Mouse (Mus musculus): Measurements from ENCODE around the gene Rdh1. TPM values are rescaled to one million over a fixed set of nuclear protein-coding genes. Genes with fewer than 3 reads are reported as not detected.

Rdh1 gene
- polyA plus RNA-seq, 1 experiment from 2014 or later, result not detected

DNA sequence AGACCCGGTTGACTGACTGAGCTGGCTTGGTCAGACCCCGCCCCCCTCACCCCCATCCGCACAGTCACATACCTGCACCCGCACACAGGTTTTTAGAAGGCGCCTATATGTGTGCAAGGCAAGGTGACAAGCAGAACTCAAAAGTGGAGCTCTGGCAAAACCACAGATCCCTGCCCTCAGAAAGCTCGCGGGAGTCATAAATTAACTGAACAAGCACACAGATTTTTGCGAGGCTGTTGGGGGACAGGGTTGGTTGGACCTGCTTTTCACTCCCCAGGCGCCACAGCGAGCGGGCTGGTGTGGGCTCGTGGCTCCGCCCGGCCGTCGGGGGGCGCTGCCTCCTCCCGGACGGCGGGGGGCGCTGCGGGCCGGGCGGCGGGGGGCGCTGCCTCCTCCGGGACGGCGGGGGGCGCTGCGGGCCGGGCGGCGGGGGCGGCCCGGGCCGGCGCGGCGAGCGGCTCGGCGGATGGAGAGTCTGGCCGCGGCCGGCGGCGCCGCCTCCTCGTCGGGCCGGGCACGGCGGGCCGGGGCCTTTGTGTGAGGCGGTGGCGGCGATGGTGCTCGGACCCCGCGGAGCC lies 20.3 kb upstream of the Rdh1 start, which contains the start of gene Zbtb39:
TSS of gene Zbtb39 (plus strand) at position 456 of the 578 bp plus-strand sequence.
- Histone ChIP-seq H3K27ac (replicated peaks; ENCODE audit: low read depth, low read length) (peak within 1 kb of the TSS; percentile 59), H3K4me1 (ENCODE audit: control insufficient read depth, insufficient read depth, low read length) (no peaks in the 10 kb centered on the region), H3K9me3 (replicated peaks; ENCODE audit: control insufficient read depth, low read length) (no peaks in the 10 kb centered on the region), H3K4me3 (ENCODE audit: low read depth, low read length) (peak within 1 kb of the TSS; percentile 99), H3K36me3 (replicated peaks; ENCODE audit: control insufficient read depth, insufficient read depth, low read depth, low read length) (peaks cover 26% of the 10 kb centered on the region), H3K27me3 (ENCODE audit: control insufficient read depth, insufficient read depth, low read length) (no peaks in the 10 kb centered on the region), H3K4me2 (ENCODE audit: low read depth, low read length) (peak within 1 kb of the TSS; percentile 77), H3K9ac (replicated peaks; ENCODE audit: low read length) (peak within 1 kb of the TSS; percentile 98)
- DNase-seq (ENCODE audit: low spot score), result peak; percentile 85
- peak; percentile 70 for ATAC-seq (replicated peaks; ENCODE audit: insufficient number of reproducible peaks, low FRiP score, low TSS enrichment, low read depth)
- 1% methylated on average over 23 of the region's 61 CpGs for WGBS

DNA sequence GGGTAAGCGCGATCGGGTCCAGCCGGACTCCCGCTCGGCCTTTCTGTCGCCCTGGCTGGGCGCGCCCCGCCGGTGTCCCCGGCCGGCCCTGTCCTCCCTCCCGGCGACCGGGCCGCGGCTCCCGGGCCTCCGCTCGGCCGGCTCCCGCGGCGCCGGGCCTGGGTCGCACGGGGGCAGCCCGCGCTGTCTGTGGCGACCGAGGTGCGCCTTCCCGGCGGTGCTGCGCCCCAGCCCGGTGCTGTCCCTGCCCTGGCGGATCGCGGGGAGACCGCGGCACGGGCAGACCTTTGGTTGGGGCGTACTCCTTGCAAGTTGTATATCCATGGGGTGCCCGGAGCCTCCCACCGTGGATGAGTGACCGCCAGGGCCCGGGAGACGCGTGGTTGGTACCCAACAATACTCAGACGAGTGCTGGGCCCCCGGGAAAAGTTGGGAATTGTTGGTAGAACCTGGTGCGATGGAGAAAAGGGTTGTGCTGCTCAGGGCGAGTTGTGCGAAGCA lies 19.8 kb upstream of the Rdh1 start:
- WGBS, result under 1% methylated on average over 29 of the region's 55 CpGs
- peak; percentile 45 for DNase-seq (ENCODE audit: low spot score)
- Histone ChIP-seq H3K4me2 (ENCODE audit: low read depth, low read length) (peak overlapping the region; percentile 77), H3K4me3 (ENCODE audit: low read depth, low read length) (peak overlapping the region; percentile 99), H3K9ac (replicated peaks; ENCODE audit: low read length) (peak overlapping the region; percentile 98), H3K27ac (replicated peaks; ENCODE audit: low read depth, low read length) (peak overlapping the region; percentile 59), H3K4me1 (ENCODE audit: control insufficient read depth, insufficient read depth, low read length) (no peaks in the 10 kb centered on the region), H3K9me3 (replicated peaks; ENCODE audit: control insufficient read depth, low read length) (no peaks in the 10 kb centered on the region), H3K36me3 (replicated peaks; ENCODE audit: control insufficient read depth, insufficient read depth, low read depth, low read length) (peaks cover 32% of the 10 kb centered on the region), H3K27me3 (ENCODE audit: control insufficient read depth, insufficient read depth, low read length) (no peaks in the 10 kb centered on the region)
- ATAC-seq (replicated peaks; ENCODE audit: insufficient number of reproducible peaks, low FRiP score, low TSS enrichment, low read depth), result peak; percentile 60

DNA sequence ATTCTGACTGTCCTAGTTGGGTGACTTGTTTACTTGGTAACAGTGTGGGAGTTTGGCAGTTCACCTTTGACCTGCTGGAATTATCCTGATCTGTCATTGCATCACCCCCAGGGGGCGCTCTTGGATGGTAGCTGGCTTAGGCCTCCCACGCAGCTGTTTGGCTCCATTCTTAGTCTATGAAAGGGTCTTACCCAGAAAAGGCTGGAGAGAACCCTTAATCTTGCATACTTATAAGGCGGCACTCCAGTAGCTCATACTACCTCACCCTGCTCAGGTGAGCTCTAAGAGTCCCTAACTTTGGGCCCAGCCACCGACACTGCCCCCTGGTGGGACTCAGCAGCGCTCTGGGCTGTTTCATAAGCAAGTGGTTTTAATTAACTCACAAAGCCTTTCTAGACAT lies 14.9 kb upstream of the Rdh1 start:
- peaks cover 41% of the 10 kb centered on the region for H3K36me3 ChIP-seq (replicated peaks; ENCODE audit: control insufficient read depth, insufficient read depth, low read depth, low read length)
- no peaks in the 10 kb centered on the region for H3K27me3 ChIP-seq (ENCODE audit: control insufficient read depth, insufficient read depth, low read length)
- H3K4me1 ChIP-seq (ENCODE audit: control insufficient read depth, insufficient read depth, low read length), result no peaks in the 10 kb centered on the region
- H3K27ac ChIP-seq (replicated peaks; ENCODE audit: low read depth, low read length), result no peak overlapping the region
- no peak overlapping the region for H3K4me2 ChIP-seq (ENCODE audit: low read depth, low read length)
- peak; percentile 52 for DNase-seq (ENCODE audit: low spot score)
- 0 out of 2 replicates have a peak, but pooled peaks have one; percentile 17 for ATAC-seq (replicated peaks; ENCODE audit: insufficient number of reproducible peaks, low FRiP score, low TSS enrichment, low read depth)
- no peaks in the 10 kb centered on the region for H3K9me3 ChIP-seq (replicated peaks; ENCODE audit: control insufficient read depth, low read length)
- H3K4me3 ChIP-seq (ENCODE audit: low read depth, low read length), result no peak overlapping the region
- no peak overlapping the region for H3K9ac ChIP-seq (replicated peaks; ENCODE audit: low read length)
- 68% methylated on average over 5 of the region's 5 CpGs for WGBS

DNA sequence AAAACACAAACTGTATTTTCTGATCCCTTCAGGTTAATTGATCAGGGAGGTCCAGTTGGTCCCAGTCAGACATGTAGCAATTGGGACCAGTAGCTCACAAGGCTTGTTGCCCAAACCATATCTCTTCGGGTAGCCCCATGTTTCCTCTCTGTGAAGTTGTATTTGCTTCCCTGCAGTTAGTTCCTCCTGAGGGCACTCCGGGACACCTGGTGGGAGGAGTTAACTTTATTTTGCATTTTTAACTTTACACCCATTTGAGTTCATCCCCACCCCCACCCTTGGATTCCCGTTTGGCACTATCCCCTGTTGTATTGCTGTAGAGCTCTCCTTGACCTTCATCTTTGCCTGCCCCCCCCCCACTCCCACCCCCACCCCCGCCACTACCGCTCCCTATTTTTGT lies 13.6 kb upstream of the Rdh1 start:
- no peaks in the 10 kb centered on the region for H3K27me3 ChIP-seq (ENCODE audit: control insufficient read depth, insufficient read depth, low read length)
- peaks cover 41% of the 10 kb centered on the region for H3K36me3 ChIP-seq (replicated peaks; ENCODE audit: control insufficient read depth, insufficient read depth, low read depth, low read length)
- H3K9ac ChIP-seq (replicated peaks; ENCODE audit: low read length), result no peak overlapping the region
- no peak overlapping the region for H3K4me2 ChIP-seq (ENCODE audit: low read depth, low read length)
- H3K9me3 ChIP-seq (replicated peaks; ENCODE audit: control insufficient read depth, low read length), result no peaks in the 10 kb centered on the region
- no peak overlapping the region for H3K4me3 ChIP-seq (ENCODE audit: low read depth, low read length)
- H3K27ac ChIP-seq (replicated peaks; ENCODE audit: low read depth, low read length), result no peak overlapping the region
- ATAC-seq (replicated peaks; ENCODE audit: insufficient number of reproducible peaks, low FRiP score, low TSS enrichment, low read depth) (no peak), DNase-seq (ENCODE audit: low spot score) (no peak)
- H3K4me1 ChIP-seq (ENCODE audit: control insufficient read depth, insufficient read depth, low read length), result no peaks in the 10 kb centered on the region
- 82% methylated on average over 5 of the region's 5 CpGs for WGBS

DNA sequence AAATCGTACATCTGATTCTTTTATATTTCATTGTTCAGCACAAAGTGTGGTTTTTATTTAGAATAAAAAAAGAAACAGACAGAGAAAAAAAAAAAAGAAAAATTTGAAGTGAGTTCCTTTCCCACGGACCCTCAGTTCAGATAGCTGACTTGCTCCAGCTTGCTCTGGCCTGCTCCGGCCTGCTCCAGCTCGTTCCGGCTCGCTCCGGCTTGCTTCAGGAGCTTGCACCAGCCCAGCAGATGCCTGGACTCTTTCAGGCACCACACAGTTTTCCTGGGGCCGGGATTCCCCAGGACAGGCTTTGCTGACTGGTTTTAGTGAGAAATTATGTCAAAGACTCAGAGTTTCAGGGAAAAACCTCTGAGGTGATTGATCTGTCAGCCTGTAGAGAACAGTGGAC lies 12.3 kb upstream of the Rdh1 start:
- WGBS, result 93% methylated on average over 8 of the region's 8 CpGs
- no peak overlapping the region for H3K4me3 ChIP-seq (ENCODE audit: low read depth, low read length)
- H3K27ac ChIP-seq (replicated peaks; ENCODE audit: low read depth, low read length), result no peak overlapping the region
- H3K4me1 ChIP-seq (ENCODE audit: control insufficient read depth, insufficient read depth, low read length), result no peaks in the 10 kb centered on the region
- H3K9ac ChIP-seq (replicated peaks; ENCODE audit: low read length), result no peak overlapping the region
- ATAC-seq (replicated peaks; ENCODE audit: insufficient number of reproducible peaks, low FRiP score, low TSS enrichment, low read depth), result no peak
- no peak overlapping the region for H3K4me2 ChIP-seq (ENCODE audit: low read depth, low read length)
- no peak for DNase-seq (ENCODE audit: low spot score)
- H3K36me3 ChIP-seq (replicated peaks; ENCODE audit: control insufficient read depth, insufficient read depth, low read depth, low read length), result peaks cover 32% of the 10 kb centered on the region
- H3K27me3 ChIP-seq (ENCODE audit: control insufficient read depth, insufficient read depth, low read length), result no peaks in the 10 kb centered on the region
- H3K9me3 ChIP-seq (replicated peaks; ENCODE audit: control insufficient read depth, low read length), result no peaks in the 10 kb centered on the region

DNA sequence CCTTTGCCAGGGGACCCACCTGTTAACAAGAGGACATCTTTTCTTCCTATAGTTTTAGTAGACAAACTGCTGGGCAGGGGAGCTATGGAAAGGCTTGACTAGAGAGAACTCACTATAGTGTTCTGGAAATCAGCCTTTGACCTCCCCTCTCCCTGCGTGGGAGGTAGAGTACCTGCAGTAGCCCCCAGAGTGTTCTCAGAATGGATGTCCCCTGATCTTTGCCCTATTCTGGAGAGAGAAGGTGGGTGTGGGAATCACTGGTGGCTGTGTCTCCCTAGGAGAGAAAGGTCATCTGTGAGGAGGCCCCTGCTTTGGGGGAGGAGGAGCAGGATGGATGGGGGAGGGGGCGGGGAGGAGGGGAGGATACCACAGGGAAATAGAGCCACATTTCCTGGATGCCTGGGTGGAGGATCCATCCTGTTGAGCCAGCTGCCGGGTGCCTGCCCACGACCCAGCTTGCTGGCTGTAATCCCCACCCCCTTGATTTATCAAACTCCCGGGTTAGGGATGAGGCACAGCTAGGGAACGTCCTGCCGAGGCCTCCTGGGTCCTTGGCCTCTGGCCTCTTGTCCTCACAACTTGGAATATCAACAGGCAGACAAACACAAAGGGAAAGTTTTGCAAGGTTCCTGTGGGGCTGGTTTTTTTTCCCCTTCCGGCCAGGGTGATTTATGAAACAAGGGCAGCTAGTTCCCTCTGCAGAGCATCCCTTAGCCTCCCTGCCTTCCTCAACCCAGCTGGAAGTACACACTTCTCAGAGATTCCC lies 10.5 kb upstream of the Rdh1 start:
- Histone ChIP-seq H3K4me3 (ENCODE audit: low read depth, low read length) (no peak overlapping the region), H3K4me2 (ENCODE audit: low read depth, low read length) (no peak overlapping the region), H3K27ac (replicated peaks; ENCODE audit: low read depth, low read length) (no peak overlapping the region), H3K9me3 (replicated peaks; ENCODE audit: control insufficient read depth, low read length) (no peaks in the 10 kb centered on the region), H3K27me3 (ENCODE audit: control insufficient read depth, insufficient read depth, low read length) (no peaks in the 10 kb centered on the region), H3K9ac (replicated peaks; ENCODE audit: low read length) (no peak overlapping the region), H3K4me1 (ENCODE audit: control insufficient read depth, insufficient read depth, low read length) (no peaks in the 10 kb centered on the region), H3K36me3 (replicated peaks; ENCODE audit: control insufficient read depth, insufficient read depth, low read depth, low read length) (peaks cover 15% of the 10 kb centered on the region)
- ATAC-seq (replicated peaks; ENCODE audit: insufficient number of reproducible peaks, low FRiP score, low TSS enrichment, low read depth), result no peak
- DNase-seq (ENCODE audit: low spot score), result no peak
- 12% methylated on average over 7 of the region's 8 CpGs for WGBS

DNA sequence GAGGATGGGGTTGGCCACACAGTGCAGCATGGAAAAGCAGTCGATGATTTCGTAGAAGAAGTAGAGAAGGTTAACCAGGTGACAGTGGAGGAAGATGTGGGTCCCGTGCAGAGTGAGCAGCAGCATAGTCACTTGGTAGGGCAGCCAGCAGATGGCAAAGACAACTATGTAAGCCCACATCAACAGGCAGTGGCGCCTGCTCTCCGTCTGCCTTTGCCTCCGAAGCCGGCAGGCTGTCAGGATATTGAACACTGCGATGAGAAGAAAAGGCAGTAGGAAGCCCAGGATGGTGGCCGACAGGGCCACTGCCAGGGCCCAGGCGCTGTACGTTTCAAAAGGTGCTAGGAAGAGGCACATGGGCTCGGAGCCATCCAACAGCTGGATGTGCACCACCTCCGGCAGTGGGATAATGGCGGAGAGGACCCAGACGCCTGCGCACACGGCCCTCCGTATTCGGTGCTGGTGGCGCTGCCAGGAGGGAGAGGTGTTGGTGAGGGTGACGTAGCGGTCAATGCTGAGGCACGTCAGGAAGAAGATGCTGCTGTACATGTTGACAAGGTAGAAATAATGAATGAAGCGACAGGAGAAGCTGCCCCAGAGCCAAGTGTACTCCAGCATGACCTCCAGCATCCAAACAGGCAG lies 9.3 kb upstream of the Rdh1 start:
- Histone ChIP-seq H3K36me3 (replicated peaks; ENCODE audit: control insufficient read depth, insufficient read depth, low read depth, low read length) (peaks cover 9% of the 10 kb centered on the region), H3K9ac (replicated peaks; ENCODE audit: low read length) (no peak overlapping the region; the same call in 1 of the 2 replicates), H3K4me2 (ENCODE audit: low read depth, low read length) (peak overlapping the region; percentile 6; the same call in 1 of the 2 replicates), H3K4me3 (ENCODE audit: low read depth, low read length) (no peak overlapping the region), H3K4me1 (ENCODE audit: control insufficient read depth, insufficient read depth, low read length) (no peaks in the 10 kb centered on the region), H3K27me3 (ENCODE audit: control insufficient read depth, insufficient read depth, low read length) (no peaks in the 10 kb centered on the region), H3K27ac (replicated peaks; ENCODE audit: low read depth, low read length) (no peak overlapping the region), H3K9me3 (replicated peaks; ENCODE audit: control insufficient read depth, low read length) (no peaks in the 10 kb centered on the region)
- 54% methylated on average over 24 of the region's 24 CpGs for WGBS
- DNase-seq (ENCODE audit: low spot score) (no peak), ATAC-seq (replicated peaks; ENCODE audit: insufficient number of reproducible peaks, low FRiP score, low TSS enrichment, low read depth) (no peak)

All from embryonic facial prominence, embryonic 11.5 days (tissue).